Mouse (Mus musculus): ENCODE data around the gene Usp43.

DNA sequence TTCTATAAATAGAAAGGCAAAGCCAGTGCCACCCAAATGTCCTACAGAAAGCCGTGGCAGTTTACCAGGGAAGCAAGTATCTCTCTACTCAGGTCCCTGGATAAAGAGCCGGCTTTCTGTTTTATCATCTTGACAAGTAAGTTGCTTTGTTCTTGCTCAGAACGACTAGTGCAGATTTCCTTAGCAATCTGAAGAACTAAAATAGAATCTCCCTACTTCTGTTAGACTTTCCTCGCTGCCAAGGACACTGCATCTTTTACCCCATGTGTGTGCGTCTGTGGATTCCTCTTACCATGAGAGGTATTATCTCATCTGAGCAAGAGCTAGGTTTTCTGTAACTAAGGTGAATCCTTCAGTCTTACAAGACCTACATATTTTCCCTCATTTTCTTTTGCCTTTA, 33.4 kb downstream of the Usp43 start:
- TF ChIP-seq TAL1 (IDR thresholded peaks at IDR 0.05; ENCODE audit: low read length), result no peak
- no peak for TF ChIP-seq GATA1 (IDR thresholded peaks at IDR 0.05; ENCODE audit: low read length)

All from erythroblast, embryonic 14.5 days (primary cell).